Mouse (Mus musculus) forebrain, embryonic 10.5 days (tissue): Measurements from ENCODE around the gene Adh6a. TPM values are rescaled to one million over a fixed set of nuclear protein-coding genes. Genes with fewer than 3 reads are reported as not detected.

Source experiments
- DNase-seq: peaks from one replicate; pipeline ENCODE4 v3.0.0-alpha.2; 2017; ENCODE audit warnings: low spot score; ENCODE audit errors: extremely low spot score
- H3K27ac ChIP-seq: fragments of 300-500 bp; sonication (generic); 2 replicates; pipeline ENCODE4 v1.5.1; 2016; ENCODE audit warnings: mild to moderate bottlenecking
- H3K27me3 ChIP-seq: fragments of 300-500 bp; sonication (generic); 2 replicates; pipeline ENCODE4 v1.6.1; 2016; ENCODE audit warnings: mild to moderate bottlenecking; ENCODE audit not compliant: poor library complexity, severe bottlenecking
- H3K36me3 ChIP-seq: fragments of 300-500 bp; sonication (generic); replicated peaks from 2 replicates; pipeline ENCODE4 v1.6.1; 2016; ENCODE audit warnings: mild to moderate bottlenecking, moderate library complexity
- H3K4me1 ChIP-seq: fragments of 300-500 bp; sonication (generic); 2 replicates; pipeline ENCODE4 v1.6.1; 2016
- H3K4me3 ChIP-seq: fragments of 300-500 bp; sonication (generic); 2 replicates; pipeline ENCODE4 v1.5.1; 2016; ENCODE audit warnings: mild to moderate bottlenecking, moderate library complexity
- H3K9me3 ChIP-seq: fragments of 300-500 bp; sonication (generic); 2 replicates; pipeline ENCODE4 v1.6.1; 2016; ENCODE audit warnings: mild to moderate bottlenecking, moderate library complexity
- WGBS: fragments of 180-500 bp; shearing (Covaris S2); methylation state at CpG from one replicate; pipeline ENCODE4 v1.1.7; 2016; 5-methylcytosine and 5-hydroxymethylcytosine counted together
- polyA plus RNA-seq: library from polyadenylated mRNA; unstranded; fragments of >200 nt; fragmentation: Nextera tagmentation; extraction: Ambion mirVana; gene quantifications from 2 replicates; pipeline ENCODE4 v1.2.1, GENCODE M21; 2016

Gene Adh6a
- polyA plus RNA-seq, result not detected in 2 replicates

DNA sequence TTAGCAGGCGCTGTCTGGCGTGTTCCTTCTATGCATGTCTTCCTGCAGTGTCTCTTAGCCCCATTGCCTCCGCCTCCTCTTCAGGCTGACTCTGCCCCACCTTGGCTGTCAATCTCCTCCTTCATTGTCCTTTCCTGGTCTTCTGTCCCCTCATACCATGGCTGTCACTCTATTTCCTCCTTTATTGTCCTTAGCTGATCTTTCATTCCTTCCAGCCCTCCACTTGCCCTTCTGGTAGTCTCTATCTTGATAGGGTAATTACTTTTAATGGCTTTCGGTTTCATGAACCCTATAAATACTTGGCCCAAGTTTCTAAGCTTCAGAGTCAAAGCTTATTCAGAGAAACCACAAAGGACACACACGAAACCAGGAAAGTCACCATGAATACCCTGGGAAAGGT, at the start of gene Adh6a:
Adh6a (plus strand) TSS at position 322 of the 400 bp plus-strand sequence.
- Histone ChIP-seq H3K27me3 (no peaks in the 10 kb centered on the region), H3K27ac (no peak within 1 kb of the TSS), H3K4me1 (no peaks in the 10 kb centered on the region), H3K4me3 (no peak within 1 kb of the TSS), H3K9me3 (no peaks in the 10 kb centered on the region), H3K36me3 (no peaks in the 10 kb centered on the region)
- WGBS, result 86% methylated on average over 5 of the region's 5 CpGs
- DNase-seq, result no peak

DNA sequence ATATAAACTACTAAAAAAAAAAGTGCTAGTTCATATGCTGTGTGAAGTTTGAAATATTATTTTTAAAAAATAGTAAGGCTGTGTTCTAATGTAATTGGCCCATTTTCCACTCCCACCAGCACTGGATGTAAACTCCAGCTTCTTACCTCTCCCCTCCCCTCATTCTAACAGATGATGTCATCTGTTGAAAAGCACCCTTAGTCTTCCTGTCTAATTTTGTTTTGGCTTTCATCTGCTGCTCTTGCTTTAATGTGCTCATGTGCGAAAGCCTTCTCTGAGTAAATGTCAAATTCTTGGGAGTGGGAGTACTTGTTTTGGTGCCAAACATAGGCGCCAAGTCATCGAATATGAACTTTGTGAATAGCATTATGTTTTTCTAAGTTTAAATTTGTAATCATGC, 48.4 kb upstream of the Adh6a start:
- Histone ChIP-seq H3K4me3 (no peak overlapping the region), H3K4me1 (no peaks in the 10 kb centered on the region), H3K36me3 (no peaks in the 10 kb centered on the region), H3K9me3 (no peaks in the 10 kb centered on the region), H3K27me3 (no peaks in the 10 kb centered on the region), H3K27ac (no peak overlapping the region)
- DNase-seq, result no peak
- whole genome bisulfite sequencing, result 88% methylated on average over 3 of the region's 3 CpGs

DNA sequence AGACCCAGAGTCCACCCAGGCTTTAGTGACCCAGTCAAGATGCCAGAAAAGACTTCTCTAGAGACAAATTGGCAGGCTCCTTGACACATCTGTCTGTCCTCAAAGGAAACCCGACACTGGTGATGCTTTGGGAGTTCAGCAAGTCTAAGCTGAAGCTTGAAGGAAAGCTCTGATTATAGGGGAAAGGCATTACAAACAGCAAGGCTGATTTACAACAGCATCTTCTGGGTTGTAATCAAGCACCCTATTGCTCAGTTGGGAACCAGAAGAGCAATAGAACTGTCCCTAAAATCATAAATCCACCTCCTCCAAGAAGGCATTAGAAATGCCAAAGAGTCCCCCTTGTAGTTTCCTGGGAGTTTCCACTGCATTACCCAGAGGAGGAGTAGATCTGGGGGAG, 42.6 kb upstream of the Adh6a start:
- Histone ChIP-seq H3K36me3 (no peaks in the 10 kb centered on the region), H3K4me1 (no peaks in the 10 kb centered on the region), H3K27ac (no peak overlapping the region), H3K27me3 (no peaks in the 10 kb centered on the region), H3K9me3 (no peaks in the 10 kb centered on the region), H3K4me3 (no peak overlapping the region)
- DNase-seq, result no peak
- 32% methylated on average over 1 of the region's 1 CpGs for WGBS

DNA sequence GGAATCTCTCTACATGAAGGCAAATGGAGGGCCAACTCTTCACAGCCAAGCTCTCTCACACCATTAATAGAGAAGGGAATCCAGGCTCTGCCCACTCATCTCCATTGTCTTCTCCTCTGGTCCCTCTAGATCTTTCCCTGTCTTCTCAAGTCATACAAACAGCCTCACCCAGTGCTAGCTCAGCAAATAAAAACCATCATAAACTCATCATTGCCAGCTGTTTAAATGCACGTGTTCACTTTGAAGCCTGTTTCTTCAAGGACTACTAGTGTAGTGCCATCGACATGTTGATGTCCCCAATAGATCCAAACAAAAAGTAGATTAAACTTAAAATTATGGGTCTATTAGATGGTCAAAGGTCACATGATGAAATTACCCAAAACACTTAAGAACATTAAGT, 41.8 kb upstream of the Adh6a start:
- H3K27ac ChIP-seq, result no peak overlapping the region
- 91% methylated on average over 2 of the region's 2 CpGs for WGBS
- no peak for DNase-seq
- no peak overlapping the region for H3K4me3 ChIP-seq
- H3K9me3 ChIP-seq, result no peaks in the 10 kb centered on the region
- H3K27me3 ChIP-seq, result no peaks in the 10 kb centered on the region
- H3K36me3 ChIP-seq, result no peaks in the 10 kb centered on the region
- no peaks in the 10 kb centered on the region for H3K4me1 ChIP-seq

DNA sequence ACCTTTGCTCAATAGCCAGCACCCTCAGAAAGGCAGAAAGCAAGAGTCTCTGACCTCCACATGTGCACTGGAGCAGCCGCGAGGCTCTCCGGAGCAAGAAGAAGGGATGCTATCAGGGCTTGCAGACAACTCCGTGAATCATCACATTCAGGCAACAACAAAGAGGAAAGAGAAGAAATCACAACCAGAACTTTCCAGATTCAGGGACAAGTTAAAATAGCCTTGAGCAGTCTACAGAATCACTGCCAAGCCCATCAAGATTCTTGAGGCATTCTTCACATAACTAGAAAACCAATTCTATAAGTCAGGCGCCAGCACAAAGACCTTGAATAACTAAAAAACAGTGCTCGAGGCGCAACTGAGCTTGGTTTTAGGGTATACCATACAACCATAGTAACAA, 40.0 kb upstream of the Adh6a start:
- no peaks in the 10 kb centered on the region for H3K9me3 ChIP-seq

DNA sequence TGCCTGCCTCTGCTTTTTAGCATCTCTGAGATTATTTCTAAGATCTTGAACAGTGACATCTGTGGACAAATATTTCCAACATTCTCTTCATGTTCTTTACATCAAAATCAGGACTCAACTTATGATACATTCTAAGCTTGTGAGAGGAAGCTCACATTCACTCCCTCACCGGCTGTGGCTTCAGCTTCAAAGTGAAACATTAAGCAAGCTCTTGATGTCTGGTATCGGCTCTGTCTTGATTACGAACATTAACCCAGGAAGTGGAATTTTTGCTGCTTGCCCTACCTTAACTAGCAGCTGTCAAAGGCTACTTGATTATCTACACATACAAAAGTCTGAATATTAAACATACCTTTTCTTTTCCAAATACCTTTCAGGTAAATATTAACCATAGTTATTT, 38.0 kb upstream of the Adh6a start:
- no peak for DNase-seq
- Histone ChIP-seq H3K4me1 (no peaks in the 10 kb centered on the region), H3K4me3 (no peak overlapping the region), H3K27me3 (no peaks in the 10 kb centered on the region), H3K36me3 (no peaks in the 10 kb centered on the region), H3K27ac (no peak overlapping the region), H3K9me3 (no peaks in the 10 kb centered on the region)
- 93% methylated on average over 3 of the region's 3 CpGs for WGBS

More for the DNA sequence above, 40.0 kb upstream of the Adh6a start:
- Histone ChIP-seq H3K27ac (no peak overlapping the region), H3K27me3 (no peaks in the 10 kb centered on the region), H3K36me3 (no peaks in the 10 kb centered on the region), H3K4me1 (no peaks in the 10 kb centered on the region), H3K4me3 (no peak overlapping the region)
- no peak for DNase-seq
- 86% methylated on average over 7 of the region's 7 CpGs for WGBS

DNA sequence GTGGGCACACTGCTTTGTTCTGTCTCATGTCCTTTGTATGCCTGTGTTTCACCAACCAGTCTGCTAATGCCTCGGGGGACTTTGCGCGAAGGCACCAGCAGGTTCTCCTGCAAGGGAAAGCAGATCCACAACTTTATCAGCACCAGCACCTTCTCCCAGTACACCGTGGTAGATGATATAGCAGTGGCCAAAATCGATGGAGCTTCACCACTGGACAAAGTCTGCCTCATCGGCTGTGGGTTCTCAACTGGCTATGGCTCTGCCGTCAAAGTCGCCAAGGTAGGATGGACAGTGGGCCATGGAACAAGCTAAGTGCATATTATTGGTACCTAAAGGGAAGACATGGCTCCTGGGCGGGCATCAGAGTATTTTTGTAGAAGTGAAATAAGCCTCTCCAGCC, 30.5 kb upstream of the Adh6a start:
- 76% methylated on average over 9 of the region's 9 CpGs for WGBS
- H3K36me3 ChIP-seq, result no peaks in the 10 kb centered on the region
- DNase-seq, result no peak

DNA sequence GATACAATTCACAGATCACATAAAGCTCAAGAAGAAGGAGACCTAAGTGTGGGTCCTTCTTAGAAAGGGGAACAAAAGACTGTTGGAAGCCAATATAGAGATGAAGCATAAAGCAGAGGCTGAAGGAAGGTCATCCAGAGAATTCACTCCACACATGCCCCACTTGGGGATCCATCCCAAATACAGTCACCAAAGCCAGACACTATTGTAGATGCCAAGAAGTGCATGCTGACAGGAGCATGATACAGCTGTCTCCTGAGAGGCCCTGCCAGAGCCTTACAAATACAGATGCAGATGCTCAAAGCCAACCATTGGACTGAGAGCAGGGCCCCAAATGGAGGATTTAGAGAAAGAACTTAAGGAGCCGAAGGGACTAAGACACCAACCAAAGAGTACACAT, 29.3 kb upstream of the Adh6a start:
- no peak for DNase-seq
- no peaks in the 10 kb centered on the region for H3K9me3 ChIP-seq
- WGBS, result 96% methylated on average over 1 of the region's 1 CpGs
- peaks cover 8% of the 10 kb centered on the region for H3K4me1 ChIP-seq
- no peaks in the 10 kb centered on the region for H3K36me3 ChIP-seq
- H3K27me3 ChIP-seq, result no peaks in the 10 kb centered on the region
- no peak overlapping the region for H3K27ac ChIP-seq
- H3K4me3 ChIP-seq, result no peak overlapping the region

More for the DNA sequence above, 30.5 kb upstream of the Adh6a start:
- Histone ChIP-seq H3K4me1 (peaks cover 8% of the 10 kb centered on the region), H3K9me3 (no peaks in the 10 kb centered on the region), H3K27ac (no peak overlapping the region), H3K27me3 (no peaks in the 10 kb centered on the region), H3K4me3 (no peak overlapping the region)

DNA sequence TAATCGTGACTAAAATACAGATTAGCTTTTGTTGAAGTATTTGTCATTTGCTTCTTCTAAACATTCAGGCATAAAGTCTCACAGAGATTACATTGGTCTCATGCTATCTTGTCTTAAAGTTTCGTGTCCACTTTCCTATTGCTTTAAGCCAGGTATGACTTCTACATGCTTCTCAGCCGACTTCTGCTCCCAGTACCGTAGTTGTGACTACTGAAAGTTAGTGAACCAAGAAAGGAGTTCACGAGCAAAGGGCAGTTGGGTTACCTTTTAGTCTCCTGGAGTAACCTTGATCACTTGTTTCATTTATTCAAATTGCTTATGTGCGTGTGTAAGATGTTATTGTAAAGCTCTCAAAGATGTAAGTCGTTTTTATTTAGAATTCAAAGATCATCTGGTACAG, 27.1 kb upstream of the Adh6a start:
- no peaks in the 10 kb centered on the region for H3K9me3 ChIP-seq
- 86% methylated on average over 7 of the region's 7 CpGs for WGBS
- peaks cover 8% of the 10 kb centered on the region for H3K4me1 ChIP-seq
- no peak for DNase-seq
- H3K27me3 ChIP-seq, result no peaks in the 10 kb centered on the region
- H3K27ac ChIP-seq, result no peak overlapping the region
- no peaks in the 10 kb centered on the region for H3K36me3 ChIP-seq
- no peak overlapping the region for H3K4me3 ChIP-seq

DNA sequence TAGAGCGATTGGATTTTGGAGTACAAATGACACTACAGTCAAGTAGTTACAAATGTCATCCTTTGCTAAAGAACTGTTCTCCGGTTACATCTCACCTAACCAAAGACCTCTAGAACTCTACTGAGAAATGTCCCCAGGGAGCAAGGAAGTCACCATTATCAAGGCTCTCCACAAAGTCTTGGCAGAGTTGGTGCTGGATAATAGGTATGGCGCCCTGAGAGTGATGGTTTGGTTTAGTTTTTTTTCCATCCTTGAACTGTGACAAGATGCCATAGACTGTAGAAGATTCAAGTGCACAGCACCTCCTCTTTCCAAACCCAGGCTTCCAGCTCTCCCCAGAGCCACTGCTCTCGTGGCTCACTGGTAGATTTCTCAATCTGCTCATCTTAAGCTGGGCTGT, 25.4 kb upstream of the Adh6a start:
- no peaks in the 10 kb centered on the region for H3K9me3 ChIP-seq
- peaks cover under 1% of the 10 kb centered on the region; the same call in 1 of the 2 replicates for H3K4me1 ChIP-seq
- H3K36me3 ChIP-seq, result no peaks in the 10 kb centered on the region
- H3K4me3 ChIP-seq, result no peak overlapping the region
- H3K27ac ChIP-seq, result no peak overlapping the region
- DNase-seq, result no peak
- no peaks in the 10 kb centered on the region for H3K27me3 ChIP-seq
- WGBS, result 91% methylated on average over 4 of the region's 4 CpGs

DNA sequence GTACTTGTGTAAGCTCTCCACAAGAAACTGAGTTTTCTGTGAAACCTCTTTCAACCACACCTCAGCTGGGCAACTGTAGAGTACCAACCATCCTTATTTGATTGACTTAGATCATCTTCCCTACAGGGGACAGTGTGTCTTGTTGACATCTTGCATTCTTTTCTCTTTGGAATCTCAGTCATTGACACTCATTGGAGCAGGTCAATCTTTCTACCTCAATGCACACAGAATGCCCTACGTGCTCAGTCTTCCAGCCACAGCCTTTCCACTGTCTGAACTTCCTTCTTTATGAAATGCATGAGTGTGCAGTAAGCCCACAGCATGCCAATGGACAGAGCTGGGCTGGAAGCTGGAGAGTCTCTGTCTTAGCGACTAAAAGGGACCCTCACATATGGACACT, 22.4 kb upstream of the Adh6a start:
- H3K36me3 ChIP-seq, result no peaks in the 10 kb centered on the region
- H3K27ac ChIP-seq, result no peak overlapping the region
- WGBS, result 66% methylated on average over 2 of the region's 2 CpGs
- peaks cover 5% of the 10 kb centered on the region for H3K9me3 ChIP-seq
- DNase-seq, result no peak
- no peaks in the 10 kb centered on the region for H3K4me1 ChIP-seq
- no peaks in the 10 kb centered on the region for H3K27me3 ChIP-seq
- no peak overlapping the region for H3K4me3 ChIP-seq

DNA sequence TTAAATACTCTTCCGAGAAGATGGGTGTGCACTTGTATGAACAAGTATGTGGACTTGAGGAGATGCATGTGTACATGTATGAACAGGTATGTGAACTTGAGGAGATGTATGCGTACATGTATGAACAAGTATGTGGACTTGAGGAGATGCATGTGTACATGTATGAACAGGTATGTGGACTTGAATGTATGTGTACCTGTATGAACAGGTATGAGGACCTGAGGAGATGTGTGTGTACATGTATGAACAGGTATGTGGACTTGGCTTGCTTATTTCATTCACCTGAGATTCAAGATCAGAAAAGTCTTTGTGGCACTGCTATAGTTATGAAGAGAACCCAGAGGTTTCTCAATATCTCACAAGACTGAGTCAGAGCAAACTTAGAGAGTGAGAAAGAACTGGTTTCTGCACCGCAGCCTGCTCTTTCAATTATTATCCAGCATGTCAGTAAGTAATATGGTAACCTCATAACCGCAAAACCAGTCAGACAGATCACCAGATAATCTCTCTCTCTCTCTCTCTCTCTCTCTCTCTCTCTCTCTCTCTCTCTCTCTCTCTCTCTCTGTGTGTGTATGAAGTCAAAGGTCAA, 21.5 kb upstream of the Adh6a start:
- Histone ChIP-seq H3K36me3 (no peaks in the 10 kb centered on the region), H3K27ac (no peak overlapping the region), H3K4me3 (no peak overlapping the region), H3K27me3 (no peaks in the 10 kb centered on the region), H3K9me3 (peaks cover 5% of the 10 kb centered on the region), H3K4me1 (no peaks in the 10 kb centered on the region)
- DNase-seq, result no peak
- 94% methylated on average over 4 of the region's 4 CpGs for WGBS

DNA sequence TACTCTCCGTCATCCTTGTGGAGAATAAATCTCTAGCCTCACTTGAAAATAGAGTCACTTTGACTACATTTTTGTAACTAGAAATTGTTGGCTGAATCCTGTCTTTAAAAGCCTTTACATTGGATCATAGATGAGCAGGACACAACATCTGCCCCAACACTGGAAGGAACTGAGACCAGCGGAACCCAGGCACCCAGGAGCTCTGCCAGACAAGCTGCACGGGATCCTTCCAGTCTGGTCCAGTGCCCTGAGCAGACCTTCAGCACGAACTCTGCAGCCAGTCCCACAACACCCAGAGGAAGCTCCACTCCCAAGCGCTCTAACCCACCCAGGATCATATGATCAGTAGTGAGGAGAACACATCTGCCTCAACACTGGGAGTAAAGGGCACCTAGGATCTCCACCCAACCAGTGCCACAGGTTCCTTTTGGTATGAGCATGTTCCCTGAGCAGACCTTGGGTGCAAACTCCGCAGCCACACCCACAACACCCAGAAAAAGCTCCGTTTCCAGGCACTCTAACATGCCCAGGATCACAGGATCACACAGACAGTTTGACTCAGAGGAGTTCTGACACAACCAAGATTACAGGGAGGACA, 19.7 kb upstream of the Adh6a start:
- no peak for DNase-seq
- H3K36me3 ChIP-seq, result no peaks in the 10 kb centered on the region
- 89% methylated on average over 7 of the region's 7 CpGs for WGBS
- H3K27me3 ChIP-seq, result no peaks in the 10 kb centered on the region
- H3K27ac ChIP-seq, result no peak overlapping the region
- H3K4me3 ChIP-seq, result no peak overlapping the region
- peaks cover 14% of the 10 kb centered on the region for H3K9me3 ChIP-seq
- H3K4me1 ChIP-seq, result no peaks in the 10 kb centered on the region
